Mouse (Mus musculus) CH12.LX (cell line): ENCODE measurements around the gene Ppp1r37. TPM values are rescaled to one million over a fixed set of nuclear protein-coding genes. Genes with fewer than 3 reads are reported as not detected.

ENCODE experiments used
- DNase-seq: peaks from one replicate; pipeline ENCODE4 v3.0.0-alpha.2; 2013; ENCODE audit errors: extremely low read depth
- H3K27ac ChIP-seq: 2 replicates; pipeline ENCODE4 v1.5.1; 2012; ENCODE audit warnings: low read depth, mild to moderate bottlenecking, control low read depth, moderate library complexity; ENCODE audit not compliant: insufficient read depth
- H3K27me3 ChIP-seq: replicated peaks from 2 replicates; pipeline ENCODE3; 2012; ENCODE audit warnings: inconsistent platforms
- H3K36me3 ChIP-seq, 2 experiments: replicated peaks in 1 of 2; 2 replicates each; pipeline versions ENCODE3 to v1.6.1; 2012; ENCODE audit warnings: inconsistent platforms in 1 of 2, low read length in 1 of 2, mild to moderate bottlenecking in 1 of 2, mixed read lengths in 1 of 2, moderate library complexity in 1 of 2; ENCODE audit not compliant: control insufficient read depth in 1 of 2, insufficient read depth in 1 of 2
- H3K4me1 ChIP-seq, 2 experiments: 2 replicates each; pipeline ENCODE4 v1.6.1; 2012; ENCODE audit warnings: inconsistent platforms in 1 of 2, moderate library complexity in 1 of 2; ENCODE audit not compliant: insufficient read depth in 2 of 2, control insufficient read depth in 1 of 2
- H3K4me2 ChIP-seq: 2 replicates; pipeline ENCODE4 v1.6.1; 2012; ENCODE audit warnings: low read depth, mild to moderate bottlenecking, control low read depth; ENCODE audit not compliant: poor library complexity, insufficient read depth, severe bottlenecking
- H3K4me3 ChIP-seq, 3 experiments: fragments of 150-350 bp in 1 of 3; sonication (generic) in 1 of 3; replicated peaks in 1 of 3; 2 replicates each; pipeline versions ENCODE3 to v1.5.1; 2011 to 2012; ENCODE audit warnings: low read depth in 2 of 3, low read length in 2 of 3, mild to moderate bottlenecking in 2 of 3, moderate library complexity in 2 of 3, control low read depth in 1 of 3, improper control_type of control experiment in 1 of 3, inconsistent platforms in 1 of 3, mixed read lengths in 1 of 3; ENCODE audit not compliant: poor library complexity in 1 of 3
- H3K79me2 ChIP-seq: replicated peaks from 2 replicates; pipeline ENCODE4 v1.6.1; 2012; ENCODE audit warnings: mild to moderate bottlenecking, moderate library complexity; ENCODE audit not compliant: control insufficient read depth, poor library complexity, insufficient read depth, severe bottlenecking; ENCODE audit errors: extremely low read depth
- H3K9ac ChIP-seq: 2 replicates; pipeline ENCODE4 v1.6.1; 2012; ENCODE audit warnings: low read depth, mild to moderate bottlenecking, control low read depth, moderate library complexity; ENCODE audit not compliant: insufficient read depth
- H3K9me3 ChIP-seq: replicated peaks from 2 replicates; pipeline ENCODE3; 2012; ENCODE audit warnings: low read length, inconsistent platforms, mixed read lengths
- CTCF ChIP-seq, 2 experiments: IDR thresholded peaks in 1 of 2; conservative IDR thresholded peaks in 1 of 2; 2 replicates each; pipeline ENCODE4 v1.5.1; 2011 to 2012; ENCODE audit warnings: low read depth in 2 of 2, low read length in 2 of 2, improper control_type of control experiment in 1 of 2, inconsistent platforms in 1 of 2, mild to moderate bottlenecking in 1 of 2, moderate library complexity in 1 of 2
- IRF4 ChIP-seq: IDR thresholded peaks from 2 replicates; pipeline ENCODE4 v1.6.1; 2014; ENCODE audit warnings: low read depth, mild to moderate bottlenecking, inconsistent platforms, low read length, improper control_type of control experiment
- JUN ChIP-seq: IDR thresholded peaks from 2 replicates; pipeline ENCODE4 v1.6.1; 2011; ENCODE audit warnings: low read depth, mild to moderate bottlenecking, low read length, improper control_type of control experiment, moderate library complexity; ENCODE audit not compliant: insufficient read depth
- NELFE ChIP-seq: IDR thresholded peaks from 2 replicates; pipeline ENCODE4 v1.6.1; 2011; ENCODE audit warnings: low read depth, low read length, improper control_type of control experiment
- POLR2AphosphoS2 ChIP-seq: IDR thresholded peaks from 2 replicates; pipeline ENCODE4 v1.6.1; 2011; ENCODE audit warnings: low read depth, low read length, improper control_type of control experiment
- SIN3A ChIP-seq: IDR thresholded peaks from 2 replicates; pipeline ENCODE4 v1.6.1; 2012; ENCODE audit warnings: low read length, improper control_type of control experiment, inconsistent platforms
- USF2 ChIP-seq: conservative IDR thresholded peaks from 2 replicates; pipeline ENCODE4 v1.6.1; 2011; ENCODE audit warnings: low read depth, low read length, improper control_type of control experiment
- ZKSCAN1 ChIP-seq: IDR thresholded peaks from 2 replicates; pipeline ENCODE4 v1.6.1; 2012; ENCODE audit warnings: low read depth, inconsistent platforms, low read length, improper control_type of control experiment, borderline replicate concordance
- dilution Hi-C: fragments of 300-500 bp; cut with MboI; formaldehyde crosslinking; loops from 2 replicates; pipeline ENCODE4 v1.14.3; 2020; ENCODE audit warnings: low sequenced_read_pairs; ENCODE audit not compliant: extremely low pct_unique_long_range_greater_than_20kb, extremely low pct_ligation_motif_present
- in situ Hi-C: fragments of 300-500 bp; cut with MboI; formaldehyde crosslinking; loops from 3 replicates; pipeline ENCODE4 v1.14.3; 2019; ENCODE audit warnings: low sequenced_read_pairs, low pct_ligation_motif_present, low pct_unique_long_range_greater_than_20kb, mixed read lengths
- polyA plus RNA-seq: library from polyadenylated mRNA; unstranded; fragments of >175 nt; gene quantifications from 2 replicates; pipeline ENCODE4 v1.2.1, GENCODE M21; 2012; ENCODE audit warnings: low read depth; ENCODE audit not compliant: insufficient read length
- total RNA-seq, 2 experiments: library from RNA; depleted of rRNA; stranded (reverse); fragments of 300-350 nt in 1 of 2; fragments of >200 nt in 1 of 2; gene quantifications; 2 replicates each; pipeline ENCODE4 v1.2.3; 2012 to 2014

Ppp1r37 gene
- total and polyA plus RNA-seq, 3 experiments, result 7.3 to 15.7 (median 13.8) TPM

GRCm38 (mm10) chr7:19561431-19561764 lies 1.5 kb downstream of the Ppp1r37 start:
- DNase-seq, result no peak
- Histone ChIP-seq H3K27me3 (no peaks in the 10 kb centered on the region), H3K27ac (peak overlapping the region; percentile 8; the same call in 1 of the 2 replicates), H3K79me2 (peaks cover 45% of the 10 kb centered on the region), H3K36me3 (peaks cover 25 to 67% of the 10 kb centered on the region in 2 experiments), H3K4me2 (peak overlapping the region; percentile 71), H3K4me1 (peaks cover 8 to 44% of the 10 kb centered on the region in 2 experiments), H3K9me3 (peaks cover 13% of the 10 kb centered on the region), H3K4me3 (peak overlapping the region; percentile 88 to 98 (median 91)), H3K9ac (peak overlapping the region; percentile 93)
- TF ChIP-seq ZKSCAN1, result no peak
- TF ChIP-seq JUN, result no peak
- TF ChIP-seq NELFE, result no peak
- no peak for TF ChIP-seq POLR2AphosphoS2
- in situ Hi-C loops, result loop anchor here (25.0 kb wide), 1 partner anchor 149 kb away; the partner anchor contains the start of genes Ckm and Klc3
- dilution Hi-C loops, result no loop called here

DNA sequence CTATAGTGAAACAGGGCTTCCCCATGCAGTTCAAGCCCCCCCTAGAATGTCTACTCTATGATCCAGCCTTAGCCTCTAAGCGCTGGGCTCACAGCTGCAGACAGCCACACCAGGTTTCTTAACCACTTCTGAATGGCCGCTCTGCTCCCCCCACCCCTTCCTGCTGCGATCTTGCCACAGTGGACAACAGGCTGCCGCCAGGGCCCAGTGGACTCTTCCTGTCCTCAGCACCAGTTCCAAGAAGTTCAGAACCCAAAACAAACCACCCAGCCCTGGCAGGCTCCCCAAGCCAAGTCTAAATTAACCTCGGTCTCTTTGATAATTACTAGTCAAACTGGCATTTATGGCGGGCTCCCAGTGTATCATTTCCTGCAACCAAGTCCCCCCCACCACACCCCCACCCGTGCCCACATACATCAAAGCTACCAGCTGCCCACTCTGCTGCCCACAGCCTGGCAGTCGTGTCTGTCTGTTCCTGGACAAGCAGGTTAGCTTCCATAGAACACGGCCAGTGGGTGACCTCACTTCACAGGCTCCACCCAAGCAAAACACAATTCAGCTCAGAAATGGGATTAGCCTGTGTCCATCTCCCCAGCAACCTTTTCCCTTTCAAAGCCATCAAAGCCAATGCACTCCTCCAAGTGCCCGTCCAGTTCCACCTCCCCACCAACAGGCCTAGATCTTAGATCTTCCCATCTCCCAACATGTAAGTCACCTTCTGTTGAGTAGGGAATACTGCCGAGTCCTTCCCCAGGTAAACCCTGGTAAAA lies 2.2 kb downstream of the Ppp1r37 start:
- dilution Hi-C loops, result no loop called here
- no peak overlapping the region for H3K27ac ChIP-seq
- peaks cover 8 to 44% of the 10 kb centered on the region in 2 experiments for H3K4me1 ChIP-seq

DNA sequence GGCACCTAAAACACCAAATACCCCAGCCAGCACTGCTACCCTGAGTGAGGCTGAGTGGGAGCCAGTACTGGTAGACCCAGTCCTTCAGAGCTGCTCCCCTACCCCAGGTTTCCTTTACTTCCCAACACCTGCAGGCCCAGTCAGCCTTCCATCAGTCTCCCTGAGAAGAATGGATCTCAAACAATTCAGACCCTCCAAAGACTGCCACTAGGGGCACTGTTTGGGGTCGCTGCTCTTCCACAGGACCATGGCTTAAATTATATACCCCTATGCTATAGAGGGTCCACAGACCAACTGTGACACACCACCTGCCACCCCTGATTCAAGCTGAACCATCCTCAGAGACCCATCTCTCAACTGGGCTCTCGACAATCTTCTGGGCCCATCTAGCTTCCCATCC lies 3.9 kb downstream of the Ppp1r37 start:
- TF ChIP-seq CTCF (conservative IDR thresholded peaks at IDR 0.05 in 1 of 2, IDR thresholded peaks at IDR 0.05 in 1 of 2; ENCODE audit: low read depth in 2 of 2, low read length in 2 of 2), result peak; percentile 63 to 68
- TF ChIP-seq USF2, result no peak
- peaks cover 55% of the 10 kb centered on the region for H3K79me2 ChIP-seq
- H3K4me3 ChIP-seq, result no peak overlapping the region
- DNase-seq, result peak; percentile 45
- no peak overlapping the region for H3K4me2 ChIP-seq
- H3K27ac ChIP-seq, result no peak overlapping the region
- no peak overlapping the region for H3K9ac ChIP-seq
- peaks cover 20 to 65% of the 10 kb centered on the region in 2 experiments for H3K36me3 ChIP-seq
- H3K27me3 ChIP-seq, result no peaks in the 10 kb centered on the region
- H3K4me1 ChIP-seq, result peaks cover 8 to 44% of the 10 kb centered on the region in 2 experiments
- dilution Hi-C loops, result no loop called here
- in situ Hi-C loops, result loop anchor here (25.0 kb wide), 1 partner anchor 147 kb away; the partner anchor contains the start of genes Ckm and Klc3
- H3K9me3 ChIP-seq, result no peaks in the 10 kb centered on the region

More for the DNA sequence above, 2.2 kb downstream of the Ppp1r37 start:
- peaks cover 51% of the 10 kb centered on the region for H3K79me2 ChIP-seq
- no peaks in the 10 kb centered on the region for H3K27me3 ChIP-seq
- peak overlapping the region; percentile 71 for H3K4me2 ChIP-seq
- H3K4me3 ChIP-seq, result peak overlapping the region; percentile 88 to 98 (median 91)
- H3K36me3 ChIP-seq, result peaks cover 21 to 68% of the 10 kb centered on the region in 2 experiments
- no peak for DNase-seq
- peaks cover 13% of the 10 kb centered on the region for H3K9me3 ChIP-seq
- H3K9ac ChIP-seq, result peak overlapping the region; percentile 93
- peak; percentile 29; the same call in 1 of the 2 replicates for TF ChIP-seq SIN3A
- no peak for TF ChIP-seq IRF4
- in situ Hi-C loops, result loop anchor here (25.0 kb wide), 1 partner anchor 148 kb away; the partner anchor contains the start of genes Ckm and Klc3
